Mouse (Mus musculus) liver, embryonic 14.5 days (tissue): ENCODE data around the gene Ptpn13.

Experiments
- CTCF ChIP-seq: IDR thresholded peaks from 2 replicates; pipeline ENCODE4 v1.5.1; 2016; ENCODE audit warnings: antibody characterized with exemption, low read depth, control low read depth
- EP300 ChIP-seq: IDR thresholded peaks from 2 replicates; pipeline ENCODE4 v1.6.1; 2016; ENCODE audit warnings: antibody characterized with exemption, low read depth

GRCm38 (mm10) chr5:103458411-103458810 is 33.4 kb downstream of the Ptpn13 start:
- TF ChIP-seq CTCF (no peak), EP300 (no peak)
